Mouse (Mus musculus) frontal cortex, postnatal 14 days (tissue): Measurements from ENCODE around the gene Ctsd.
A peak's percentile ranks its signal among the peaks of the same experiment; 100 is the strongest.

ENCODE experiments used
- DNase-seq, 2 experiments: peaks; one replicate each; pipeline ENCODE4 v3.0.0; 2022; ENCODE audit warnings: low spot score in 2 of 2

Ctsd gene

DNA sequence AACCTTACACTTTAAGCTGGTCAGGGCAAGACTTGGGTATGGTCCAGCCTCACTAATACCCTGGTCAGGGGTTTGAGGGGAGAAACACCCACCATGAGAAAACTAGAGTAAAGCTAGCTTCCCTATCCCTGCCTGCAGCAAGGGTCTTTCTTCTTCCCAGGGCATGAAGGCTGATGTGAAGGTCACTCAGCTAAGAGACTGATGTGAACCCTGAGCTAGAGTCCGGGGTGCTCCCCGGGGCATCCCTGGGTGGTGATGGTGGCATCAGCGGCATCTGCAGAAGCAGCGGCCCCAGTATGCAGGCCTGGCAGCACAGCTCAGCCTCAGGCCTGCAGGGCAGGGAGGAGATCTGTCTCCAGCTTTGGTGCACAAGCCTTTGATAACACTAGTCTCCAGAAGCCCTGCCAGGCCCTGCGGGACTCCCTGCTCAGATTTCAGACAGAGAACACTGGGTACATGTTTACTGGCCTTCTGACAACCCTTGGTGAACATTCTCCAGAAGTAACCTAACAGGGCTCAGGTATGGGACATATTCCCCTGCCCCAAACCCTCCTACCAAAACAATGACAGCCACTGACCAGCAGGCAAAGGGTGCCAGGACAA is 13.3 kb downstream of the Ctsd start:
- no peak for DNase-seq

- no peak for DNase-seq
Measured at GRCm38 (mm10) chr7:142373641-142374412, 14.0 kb downstream of the Ctsd start, which contains the start of gene Ifitm10. TSS of gene Ifitm10 (minus strand) at chr7:142373753.

- DNase-seq: no peak
Measured at GRCm38 (mm10) chr7:142373039-142373438, 14.8 kb downstream of the Ctsd start.

DNA sequence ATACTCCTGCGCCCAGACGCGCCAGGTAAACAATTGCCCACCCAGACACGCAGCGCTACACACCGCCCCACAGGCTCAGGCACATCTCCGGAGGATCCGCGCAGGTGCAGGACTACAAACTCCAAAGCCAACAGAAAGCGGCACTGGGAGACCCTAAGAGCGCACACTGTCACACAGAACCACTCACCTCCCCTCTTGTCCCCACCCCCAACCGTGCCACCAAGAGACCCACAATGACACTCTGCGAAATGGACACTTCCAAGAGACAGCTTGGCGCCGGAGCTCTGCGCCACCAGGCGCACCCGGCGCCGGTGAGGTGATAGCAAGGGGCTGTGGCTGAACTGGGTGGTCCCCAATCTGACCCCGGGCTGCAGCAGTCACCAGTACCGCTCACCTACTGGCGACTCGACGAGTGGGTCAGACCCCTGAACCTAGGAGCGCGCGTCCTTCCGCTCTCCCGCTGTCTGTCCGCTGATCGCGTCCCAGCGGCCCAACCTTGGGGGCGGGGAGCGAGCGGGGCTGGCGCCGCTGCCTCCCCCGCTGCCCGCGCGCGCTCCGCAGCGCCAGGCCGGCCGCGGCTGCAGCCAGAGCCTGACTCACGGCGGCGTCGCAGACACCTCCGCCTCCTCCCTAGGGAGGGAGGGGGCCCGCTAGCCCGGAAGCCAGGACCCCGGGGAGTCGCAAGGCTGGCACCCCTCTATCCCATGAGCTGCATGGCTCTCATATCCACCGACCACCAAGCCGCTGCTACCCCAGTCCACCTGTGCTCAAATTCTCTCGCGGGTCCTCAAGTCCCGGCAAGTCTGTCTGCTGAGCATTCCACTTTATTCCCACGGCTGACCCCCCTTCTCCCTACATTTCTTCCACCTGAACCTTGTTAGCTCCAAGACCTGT is 15.8 kb downstream of the Ctsd start:
- DNase-seq: no peak

GRCm38 (mm10) chr7:142371398-142371767 is 16.5 kb downstream of the Ctsd start:
- peak; percentile 37 to 59 for DNase-seq

- no peak for DNase-seq
Measured at GRCm38 (mm10) chr7:142370937-142371336, 16.9 kb downstream of the Ctsd start.

- DNase-seq: no peak
Measured at GRCm38 (mm10) chr7:142369820-142370219, 18.0 kb downstream of the Ctsd start.

DNA sequence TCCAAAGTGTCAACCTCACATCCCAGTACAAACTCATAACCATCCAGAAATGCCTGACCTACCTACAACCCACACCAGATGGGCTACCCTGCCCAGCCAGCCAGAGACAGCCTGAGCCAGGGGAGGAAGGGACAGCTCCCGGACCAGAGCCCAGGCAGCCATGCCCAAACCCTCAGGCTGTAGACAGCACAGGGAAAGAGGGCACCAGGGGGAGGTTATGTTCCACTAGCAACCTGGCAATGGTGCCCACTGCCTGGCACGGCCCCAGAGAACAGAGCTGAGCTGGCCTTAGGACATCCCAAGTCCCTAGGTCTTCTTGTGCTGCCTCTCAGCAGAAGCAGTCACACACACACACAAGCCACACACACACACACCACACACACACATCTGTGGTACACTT is 19.0 kb downstream of the Ctsd start:
- no peak for DNase-seq

DNA sequence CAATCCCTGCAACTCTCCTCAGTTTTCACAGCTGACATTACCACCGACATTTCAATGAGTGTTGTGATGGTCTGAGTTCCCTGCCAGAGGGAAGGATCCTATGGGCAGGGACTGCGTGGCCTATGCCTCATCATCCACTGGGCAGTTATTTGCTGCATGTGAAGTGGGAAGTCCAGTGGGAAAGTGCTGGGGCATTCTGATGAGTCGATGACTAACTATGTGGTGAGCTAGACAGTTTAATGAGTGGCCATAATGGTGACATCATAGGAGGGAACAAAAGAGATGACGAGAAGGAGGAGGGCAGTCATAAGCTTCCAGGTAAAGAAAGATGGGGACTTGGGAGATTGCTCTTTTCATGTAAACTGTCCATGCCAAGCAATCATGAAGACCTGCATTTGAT is 24.7 kb downstream of the Ctsd start:
- no peak for DNase-seq

GRCm38 (mm10) chr7:142360743-142361142 is 27.1 kb downstream of the Ctsd start:
- DNase-seq: no peak

DNA sequence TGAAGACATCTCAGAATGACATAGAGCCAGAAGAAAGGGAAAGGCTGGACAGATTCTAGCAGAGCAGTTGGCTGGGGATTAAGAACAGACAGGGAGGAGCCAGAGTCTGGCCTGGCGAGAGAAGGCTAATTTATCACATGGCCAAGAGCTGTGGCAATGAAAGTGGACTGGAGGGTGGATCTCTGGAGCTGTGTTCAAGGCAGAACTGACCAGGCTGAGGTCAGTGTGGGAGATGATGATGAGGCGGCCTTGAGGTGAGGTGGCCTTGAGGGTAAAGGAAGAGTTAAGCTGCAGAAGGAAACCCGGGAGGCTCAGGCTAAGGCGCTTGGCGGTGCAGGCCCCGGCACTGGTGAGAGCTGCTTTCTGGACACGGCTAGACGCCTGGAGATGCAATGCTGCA is 28.7 kb downstream of the Ctsd start:
- DNase-seq: no peak

GRCm38 (mm10) chr7:142357566-142357965 is 30.3 kb downstream of the Ctsd start:
- DNase-seq: no peak

DNA sequence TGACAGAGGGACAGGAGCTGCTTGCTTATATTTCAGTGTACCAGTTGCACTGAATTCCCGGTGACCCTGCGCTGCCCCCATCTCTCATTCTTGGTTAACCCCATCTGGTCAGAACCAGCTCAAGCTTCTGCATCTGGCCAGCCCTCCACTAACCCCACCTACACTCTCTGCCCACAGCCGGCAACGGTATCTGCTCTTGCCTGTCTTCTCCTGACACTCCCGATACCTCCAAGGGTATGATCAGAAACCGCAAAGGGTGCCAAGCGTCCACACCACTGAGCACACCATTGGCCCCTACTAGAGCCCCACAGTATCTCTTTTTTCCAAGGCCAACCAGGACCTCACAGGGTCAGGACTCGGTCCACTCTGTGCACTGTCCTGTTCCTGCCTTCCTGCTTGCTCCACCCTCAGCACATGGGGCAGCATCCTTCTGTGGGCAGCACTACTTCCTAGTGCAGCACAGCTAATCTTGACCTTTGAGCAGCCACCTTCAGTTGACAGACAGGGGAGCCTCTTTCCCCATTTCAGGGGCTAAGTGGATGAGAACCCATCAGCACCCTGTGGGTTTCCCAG is 33.1 kb downstream of the Ctsd start:
- DNase-seq: no peak

GRCm38 (mm10) chr7:142353854-142354253 is 34.0 kb downstream of the Ctsd start:
- DNase-seq: no peak

GRCm38 (mm10) chr7:142351569-142351968 is 36.3 kb downstream of the Ctsd start:
- no peak for DNase-seq

- peak in 1 of 2 experiments; percentile 42 for DNase-seq
Measured at GRCm38 (mm10) chr7:142349308-142349961, 38.4 kb downstream of the Ctsd start.

DNA sequence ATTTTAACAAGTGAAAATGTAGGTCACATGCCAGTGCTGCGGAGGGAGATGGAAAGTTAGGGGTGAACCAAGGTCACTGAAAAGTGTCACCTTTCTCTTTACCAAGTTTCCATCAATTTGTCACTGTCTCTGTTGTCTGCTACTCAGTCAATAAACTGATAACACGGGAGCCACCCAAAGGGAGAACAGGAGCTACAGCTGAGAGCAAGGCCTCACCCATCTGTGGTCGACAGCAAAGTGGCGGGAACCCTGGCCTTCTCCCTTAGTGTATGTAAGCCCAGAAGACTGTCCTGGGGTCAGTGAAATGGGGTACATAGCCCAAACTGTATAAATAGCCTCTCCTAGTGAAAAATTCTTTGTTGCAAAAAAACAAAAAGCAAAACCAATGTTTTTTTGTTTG is 40.3 kb downstream of the Ctsd start:
- no peak for DNase-seq

DNA sequence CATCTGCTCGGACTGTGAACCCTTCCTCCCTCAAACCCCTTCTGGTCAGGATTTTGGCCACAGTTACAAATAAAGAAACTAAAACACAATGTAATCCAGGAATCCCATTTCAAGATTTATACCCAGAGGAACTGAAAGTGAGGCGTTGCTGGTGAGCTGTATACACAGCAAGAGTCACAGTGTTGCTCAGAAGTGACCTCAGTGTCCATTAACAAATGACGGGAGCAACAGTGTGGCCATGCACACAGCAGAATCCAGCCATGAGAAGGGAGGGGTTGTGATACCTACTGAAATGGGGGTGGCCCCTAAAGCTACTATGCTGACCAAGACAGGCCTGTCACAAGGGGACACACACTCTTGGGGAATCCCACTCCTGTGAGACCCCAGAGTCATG is 45.6 kb downstream of the Ctsd start:
- DNase-seq: no peak

DNA sequence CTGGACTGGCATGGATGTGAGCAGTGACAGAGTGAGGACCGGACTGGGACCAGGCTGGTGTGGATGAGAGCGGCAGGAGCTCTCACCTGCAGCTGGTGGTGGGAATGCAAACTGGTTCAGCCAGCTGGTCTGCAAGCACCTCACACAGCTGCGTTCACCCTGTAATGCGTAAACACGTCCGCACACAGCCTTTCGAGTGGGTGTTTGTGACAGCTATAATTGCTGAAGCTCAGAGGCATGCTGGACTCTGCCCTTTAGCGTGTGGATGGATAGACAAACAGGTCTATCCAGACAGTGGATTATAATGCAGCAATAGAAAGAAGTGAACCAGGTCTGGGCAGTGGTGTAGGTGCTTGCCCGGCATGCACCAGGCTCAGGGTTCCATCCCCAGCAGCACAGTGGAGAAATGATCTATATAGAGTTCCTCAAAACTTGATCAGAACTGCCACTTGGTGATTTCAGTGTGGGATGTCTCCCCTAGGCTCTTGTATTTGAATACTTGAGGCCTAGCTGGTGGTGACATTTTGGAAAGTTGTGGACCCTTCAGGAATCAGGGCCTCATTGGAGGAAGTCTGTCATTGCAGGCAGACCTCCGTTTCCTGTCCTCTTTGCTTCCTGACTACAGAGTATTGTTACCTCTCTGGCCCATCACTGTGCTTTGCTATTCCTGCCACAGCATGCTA is 46.1 kb downstream of the Ctsd start:
- DNase-seq: no peak

GRCm38 (mm10) chr7:142340269-142340970 is 47.4 kb downstream of the Ctsd start:
- no peak for DNase-seq
